Mouse (Mus musculus): ENCODE results near the gene Tfec. TPM values are rescaled to one million over a fixed set of nuclear protein-coding genes. Genes with fewer than 3 reads are reported as not detected.
A peak's percentile ranks its signal among the peaks of the same experiment; 100 is the strongest.

The Tfec gene
- polyA plus RNA-seq (2012; rRNA removed) = 0.26 and 0.60 TPM in 2 replicates

- DNase-seq (ENCODE audit: low read depth) = no peak
Measured at GRCm38 (mm10) chr6:16898251-16898862, at the start of gene Tfec. Tfec (minus strand) TSS chr6:16898441.

DNA sequence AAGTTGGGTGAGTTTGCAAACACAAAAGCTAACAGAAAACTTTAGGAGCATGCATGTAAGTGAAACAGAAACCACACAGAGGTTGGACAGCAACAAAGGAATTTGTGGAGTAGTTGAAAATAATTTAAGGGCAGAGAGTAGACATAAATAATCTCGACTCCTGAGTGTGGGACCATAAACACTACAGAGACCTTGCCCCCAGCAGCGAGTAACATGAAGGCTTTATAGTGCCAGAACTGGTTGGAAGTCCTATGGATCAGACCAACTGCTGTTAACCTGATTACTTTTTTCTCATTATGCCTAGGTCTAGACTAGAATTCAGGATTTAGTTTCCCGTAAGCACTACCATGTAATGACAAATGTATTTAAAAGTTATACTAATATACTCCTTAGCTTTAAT lies 49.6 kb upstream of the Tfec start:
- DNase-seq (ENCODE audit: low read depth) = no peak
- TF ChIP-seq CTCF (IDR thresholded peaks at IDR 0.05; ENCODE audit: borderline replicate concordance, extremely low read depth, insufficient read depth, insufficient read length) = no peak
- no peak for TF ChIP-seq POLR2A (IDR thresholded peaks at IDR 0.05; ENCODE audit: borderline replicate concordance, extremely low read depth, insufficient read depth, insufficient read length, poor library complexity, severe bottlenecking)

More at GRCm38 (mm10) chr6:16898251-16898862, at the start of gene Tfec:
- TF ChIP-seq POLR2A (IDR thresholded peaks at IDR 0.05; ENCODE audit: borderline replicate concordance, extremely low read depth, insufficient read depth, insufficient read length, poor library complexity, severe bottlenecking) = no peak
- TF ChIP-seq CTCF (IDR thresholded peaks at IDR 0.05; ENCODE audit: borderline replicate concordance, extremely low read depth, insufficient read depth, insufficient read length) = no peak

DNA sequence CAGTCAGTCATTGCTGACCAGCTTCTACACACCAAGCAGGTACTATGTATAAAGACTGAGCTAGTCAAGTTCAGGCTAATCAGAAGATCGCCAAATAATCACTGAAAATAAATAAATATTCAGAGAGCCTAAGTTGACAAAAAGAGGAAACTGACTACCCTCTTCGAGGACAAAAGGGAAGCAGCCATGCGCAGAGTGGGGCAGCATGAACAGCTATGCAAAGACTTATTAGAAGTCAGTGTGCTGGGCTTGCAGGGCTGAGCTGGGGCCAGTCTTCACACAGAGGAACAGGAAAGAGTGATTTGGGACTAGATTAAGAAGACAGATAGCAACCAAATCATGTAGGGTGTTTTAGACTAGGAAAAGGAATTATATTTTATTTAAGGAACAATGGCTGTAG lies 45.3 kb upstream of the Tfec start:
- TF ChIP-seq CTCF (IDR thresholded peaks at IDR 0.05; ENCODE audit: borderline replicate concordance, extremely low read depth, insufficient read depth, insufficient read length) (no peak), POLR2A (IDR thresholded peaks at IDR 0.05; ENCODE audit: borderline replicate concordance, extremely low read depth, insufficient read depth, insufficient read length, poor library complexity, severe bottlenecking) (no peak)
- no peak for DNase-seq (ENCODE audit: low read depth)

DNA sequence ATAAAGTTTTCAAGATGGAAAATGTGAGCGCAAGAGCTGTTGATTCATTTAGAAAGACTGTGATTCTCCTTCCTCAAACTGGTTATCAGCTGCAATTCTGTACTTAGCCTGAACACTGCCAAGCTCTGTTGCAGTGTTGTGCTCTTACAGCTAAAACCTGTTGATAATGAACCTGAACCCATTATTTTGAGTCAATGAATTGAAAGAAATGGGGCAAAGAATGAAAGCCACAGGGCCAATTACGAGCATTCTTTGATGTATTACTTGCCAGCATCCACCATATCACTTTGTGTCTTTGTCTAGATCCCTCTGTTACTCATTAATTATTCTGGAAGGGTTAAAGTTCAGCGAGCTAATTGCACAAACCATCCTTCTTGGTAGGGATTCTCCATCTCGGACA lies 44.2 kb upstream of the Tfec start:
- peak; percentile 83 for DNase-seq (ENCODE audit: low read depth)
- TF ChIP-seq POLR2A (IDR thresholded peaks at IDR 0.05; ENCODE audit: borderline replicate concordance, extremely low read depth, insufficient read depth, insufficient read length, poor library complexity, severe bottlenecking) (no peak), CTCF (IDR thresholded peaks at IDR 0.05; ENCODE audit: borderline replicate concordance, extremely low read depth, insufficient read depth, insufficient read length) (no peak)

DNA sequence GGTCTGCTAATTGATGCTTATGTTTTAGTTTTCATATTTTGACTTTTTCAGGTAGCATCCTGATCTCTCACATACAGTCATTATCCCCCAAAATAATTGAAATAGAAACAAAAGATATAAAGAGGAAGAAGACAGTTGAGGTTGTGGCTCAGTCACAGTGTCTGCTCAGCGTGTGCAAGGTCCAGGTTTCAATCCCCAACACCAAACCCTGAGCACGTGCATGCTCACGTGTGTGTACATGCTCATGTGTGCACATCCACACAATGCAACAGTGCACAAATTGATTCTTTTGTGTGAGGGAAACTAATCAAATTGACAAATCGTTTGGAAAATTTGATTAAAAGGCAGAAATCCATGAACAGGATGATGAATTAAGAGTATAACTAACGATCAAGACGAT lies 32.8 kb upstream of the Tfec start:
- DNase-seq (ENCODE audit: low read depth) = no peak
- TF ChIP-seq POLR2A (IDR thresholded peaks at IDR 0.05; ENCODE audit: borderline replicate concordance, extremely low read depth, insufficient read depth, insufficient read length, poor library complexity, severe bottlenecking) (no peak), CTCF (IDR thresholded peaks at IDR 0.05; ENCODE audit: borderline replicate concordance, extremely low read depth, insufficient read depth, insufficient read length) (no peak)

GRCm38 (mm10) chr6:16920111-16920656 lies 21.9 kb upstream of the Tfec start:
- TF ChIP-seq POLR2A (IDR thresholded peaks at IDR 0.05; ENCODE audit: borderline replicate concordance, extremely low read depth, insufficient read depth, insufficient read length, poor library complexity, severe bottlenecking) (no peak), CTCF (IDR thresholded peaks at IDR 0.05; ENCODE audit: borderline replicate concordance, extremely low read depth, insufficient read depth, insufficient read length) (no peak)
- DNase-seq (ENCODE audit: low read depth) = no peak

GRCm38 (mm10) chr6:16891819-16892218 lies 6.4 kb downstream of the Tfec start:
- TF ChIP-seq POLR2A (IDR thresholded peaks at IDR 0.05; ENCODE audit: borderline replicate concordance, extremely low read depth, insufficient read depth, insufficient read length, poor library complexity, severe bottlenecking) (no peak), CTCF (IDR thresholded peaks at IDR 0.05; ENCODE audit: borderline replicate concordance, extremely low read depth, insufficient read depth, insufficient read length) (no peak)
- DNase-seq (ENCODE audit: low read depth) = no peak

DNA sequence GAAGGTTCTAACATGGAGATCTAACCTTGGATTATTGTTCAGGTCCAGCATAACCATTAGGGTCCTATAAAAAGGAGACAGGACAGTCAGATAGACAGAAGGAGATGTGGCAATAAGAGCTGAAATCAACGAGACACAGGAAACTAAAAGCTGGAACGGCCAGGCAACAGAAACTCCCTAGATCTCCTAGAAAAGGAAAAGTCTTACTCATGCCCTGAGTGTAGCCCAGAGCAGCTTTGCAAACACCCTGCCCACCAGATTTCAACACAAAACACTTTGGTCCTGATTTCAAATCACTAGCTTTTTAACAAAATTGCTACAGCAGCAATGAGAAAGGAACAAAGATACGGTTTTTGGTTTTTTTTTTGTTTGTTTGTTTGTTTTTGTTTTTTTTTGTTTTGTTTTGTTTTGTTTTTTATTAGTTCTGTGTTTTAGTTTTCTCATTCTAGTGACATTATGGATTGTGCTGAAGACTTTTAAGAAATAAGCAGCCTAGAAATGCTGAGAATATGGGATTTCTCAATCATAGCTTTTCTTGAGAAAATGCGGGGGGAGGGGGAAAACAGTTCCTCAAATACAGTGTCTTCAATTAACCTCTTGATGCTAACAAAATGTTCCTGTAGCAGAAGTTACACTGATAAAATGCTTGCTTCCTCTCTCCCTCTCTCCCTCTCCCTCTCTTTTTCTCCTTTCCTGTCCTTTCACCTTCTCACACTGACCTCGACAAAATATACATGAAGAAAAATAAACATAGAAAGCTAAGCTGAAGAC lies 14.5 kb downstream of the Tfec start:
- no peak for DNase-seq (ENCODE audit: low read depth)
- TF ChIP-seq POLR2A (IDR thresholded peaks at IDR 0.05; ENCODE audit: borderline replicate concordance, extremely low read depth, insufficient read depth, insufficient read length, poor library complexity, severe bottlenecking) (no peak), CTCF (IDR thresholded peaks at IDR 0.05; ENCODE audit: borderline replicate concordance, extremely low read depth, insufficient read depth, insufficient read length) (no peak)

GRCm38 (mm10) chr6:16874021-16874542 lies 24.2 kb downstream of the Tfec start:
- no peak for TF ChIP-seq POLR2A (IDR thresholded peaks at IDR 0.05; ENCODE audit: borderline replicate concordance, extremely low read depth, insufficient read depth, insufficient read length, poor library complexity, severe bottlenecking)
- TF ChIP-seq CTCF (IDR thresholded peaks at IDR 0.05; ENCODE audit: borderline replicate concordance, extremely low read depth, insufficient read depth, insufficient read length) = no peak

GRCm38 (mm10) chr6:16870067-16870466 lies 28.2 kb downstream of the Tfec start:
- DNase-seq (ENCODE audit: low read depth) = no peak

More at GRCm38 (mm10) chr6:16874021-16874542, 24.2 kb downstream of the Tfec start:
- no peak for DNase-seq (ENCODE audit: low read depth)

DNA sequence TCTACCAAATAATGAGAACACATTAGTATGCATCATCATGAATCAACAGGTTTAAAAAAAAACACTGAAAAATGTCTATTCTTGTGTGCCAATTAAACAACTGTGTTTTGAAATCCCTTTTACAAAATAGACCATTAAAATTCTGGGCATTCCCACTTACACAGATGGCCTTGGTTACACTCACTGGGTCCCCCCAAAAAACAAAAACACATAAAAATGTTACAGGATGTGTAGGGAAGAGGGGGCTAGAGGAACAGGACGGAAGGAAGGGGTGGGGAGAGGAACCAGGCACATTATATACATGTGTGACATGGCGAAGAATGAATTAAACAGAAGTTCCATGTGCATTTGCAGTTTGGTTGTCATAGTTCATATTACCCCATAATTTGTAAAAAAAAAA lies 29.9 kb downstream of the Tfec start:
- TF ChIP-seq CTCF (IDR thresholded peaks at IDR 0.05; ENCODE audit: borderline replicate concordance, extremely low read depth, insufficient read depth, insufficient read length) (no peak), POLR2A (IDR thresholded peaks at IDR 0.05; ENCODE audit: borderline replicate concordance, extremely low read depth, insufficient read depth, insufficient read length, poor library complexity, severe bottlenecking) (no peak)
- peak; percentile 64 for DNase-seq (ENCODE audit: low read depth)

More at GRCm38 (mm10) chr6:16870067-16870466, 28.2 kb downstream of the Tfec start:
- TF ChIP-seq CTCF (IDR thresholded peaks at IDR 0.05; ENCODE audit: borderline replicate concordance, extremely low read depth, insufficient read depth, insufficient read length) (no peak), POLR2A (IDR thresholded peaks at IDR 0.05; ENCODE audit: borderline replicate concordance, extremely low read depth, insufficient read depth, insufficient read length, poor library complexity, severe bottlenecking) (no peak)
